Mouse (Mus musculus): ENCODE results near the gene Gm12394. TPM values are rescaled to one million over a fixed set of nuclear protein-coding genes. Genes with fewer than 3 reads are reported as not detected.

The Gm12394 gene
- polyA plus RNA-seq, 1 experiment from 2014 or later, result not detected

Other genes with a start within 250 kb of the Gm12394 start
- not detected in 3 replicates for gene Gm10591, start 244.6 kb downstream of the Gm12394 start, polyA plus RNA-seq (2018)
- not detected in 3 replicates for gene Gm2564, start 227.1 kb downstream of the Gm12394 start, polyA plus RNA-seq (2018)
- not detected in 3 replicates for gene Ccl27b, start 201.5 kb downstream of the Gm12394 start, polyA plus RNA-seq (2018)
- not detected in 3 replicates for gene Il11ra2, start 194.9 kb downstream of the Gm12394 start, polyA plus RNA-seq (2018)
- not detected in 3 replicates for gene 4930578G10Rik, start 121.2 kb downstream of the Gm12394 start, polyA plus RNA-seq (2018)
- gene Ccl19, start 100.2 kb downstream of the Gm12394 start, polyA plus RNA-seq (2018), result not detected in 3 replicates
- gene Ccl21a, start 82.8 kb downstream of the Gm12394 start, polyA plus RNA-seq (2018), result not detected in 3 replicates
- gene Fam205a1, start 2.9 kb downstream of the Gm12394 start, polyA plus RNA-seq (2018), result not detected in 3 replicates
- gene Fam205c, start 17.5 kb upstream of the Gm12394 start, polyA plus RNA-seq (2018), result not detected in 3 replicates
- 0.12 to 0.16 TPM in 2 of 3 replicates, not detected in the other for gene Phf24, start 59.9 kb upstream of the Gm12394 start, polyA plus RNA-seq (2018)
- gene Dnajb5, start 93.0 kb upstream of the Gm12394 start, polyA plus RNA-seq (2018), result 7.1 to 8.8 TPM (median 7.8 TPM) in 3 replicates
- gene 1700022I11Rik, start 112.8 kb upstream of the Gm12394 start, polyA plus RNA-seq (2018), result 0.24 TPM in 1 of 3 replicates, not detected in the others
- gene Vcp, start 143.7 kb upstream of the Gm12394 start, polyA plus RNA-seq (2018), result 191 to 290 TPM (median 215 TPM) in 3 replicates
- gene Fancg, start 153.7 kb upstream of the Gm12394 start, polyA plus RNA-seq (2018), result 4.6 to 9.0 TPM (median 7.8 TPM) in 3 replicates
- gene Pigo, start 169.0 kb upstream of the Gm12394 start, polyA plus RNA-seq (2018), result 2.5 to 5.6 TPM (median 4.2 TPM) in 3 replicates
- gene Stoml2, start 174.9 kb upstream of the Gm12394 start, polyA plus RNA-seq (2018), result 35.0 to 52.0 TPM (median 48.6 TPM) in 3 replicates
- 31.7 to 44.7 TPM (median 36.4 TPM) in 3 replicates for gene Fam214b, start 189.4 kb upstream of the Gm12394 start, polyA plus RNA-seq (2018)
- 0.18 to 0.37 TPM (median 0.36 TPM) in 3 replicates for gene Unc13b, start 202.2 kb upstream of the Gm12394 start, polyA plus RNA-seq (2018)